Mouse (Mus musculus) urinary bladder, adult 18-20 months (tissue): Measurements from ENCODE around the gene Rps28.
"Not testable (repeated sequence)": the region's sequence is repeated elsewhere in the genome, so short reads cannot be mapped to it uniquely, and the experiment has no call there.

Source experiments
- DNase-seq, 2 experiments: peaks; one replicate each; pipeline ENCODE4 v3.0.0; 2022; ENCODE audit warnings: low spot score in 2 of 2, mixed read lengths in 2 of 2

The Rps28 gene

GRCm38 (mm10) chr17:33824084-33824996 is at the start of gene Rps28, which contains the start of gene Ndufa7:
Gene Rps28, minus strand, starts transcription at chr17:33824562.
Gene Ndufa7, plus strand, starts transcription at chr17:33824572.
- DNase-seq, result peak; percentile 98 to 99

- not testable (repeated sequence) for DNase-seq
These were observed 49.2 kb upstream of the Rps28 start, which contains the start of gene Gm7029 for GRCm38 (mm10) chr17:33873537-33873936. Gene Gm7029, plus strand, starts transcription at chr17:33873837.

- DNase-seq, result no peak
These were observed 41.1 kb upstream of the Rps28 start for GRCm38 (mm10) chr17:33865330-33866030.

GRCm38 (mm10) chr17:33857816-33858215 is 33.5 kb upstream of the Rps28 start:
- no peak for DNase-seq

- DNase-seq, result no peak
These were observed 27.0 kb upstream of the Rps28 start for GRCm38 (mm10) chr17:33851331-33851730.

- no peak for DNase-seq
These were observed 23.8 kb upstream of the Rps28 start for GRCm38 (mm10) chr17:33848139-33848538.

GRCm38 (mm10) chr17:33844196-33844595 is 19.8 kb upstream of the Rps28 start:
- no peak for DNase-seq

GRCm38 (mm10) chr17:33842966-33843795 is 18.8 kb upstream of the Rps28 start, which contains the start of gene Cd320:
Gene Cd320, plus strand, starts transcription at chr17:33843091.
- peak; percentile 83 to 93 for DNase-seq

- no peak for DNase-seq
These were observed 5.2 kb upstream of the Rps28 start for GRCm38 (mm10) chr17:33829561-33829960.

- no peak for DNase-seq
These were observed 4.5 kb upstream of the Rps28 start for GRCm38 (mm10) chr17:33828892-33829291.

GRCm38 (mm10) chr17:33826850-33827249 is 2.5 kb upstream of the Rps28 start:
- no peak for DNase-seq

- no peak for DNase-seq
These were observed 1.1 kb upstream of the Rps28 start for GRCm38 (mm10) chr17:33825462-33825861.

- DNase-seq, result not testable (repeated sequence)
These were observed 602 bp upstream of the Rps28 start for GRCm38 (mm10) chr17:33824997-33825330.

GRCm38 (mm10) chr17:33823171-33823570 is 1.2 kb downstream of the Rps28 start:
- DNase-seq, result not testable (repeated sequence)

- DNase-seq, result no peak
These were observed 1.9 kb downstream of the Rps28 start for GRCm38 (mm10) chr17:33822436-33822959.

- no peak for DNase-seq
These were observed 6.3 kb downstream of the Rps28 start for GRCm38 (mm10) chr17:33817969-33818643.

- peak; percentile 85 to 90 for DNase-seq
These were observed 7.0 kb downstream of the Rps28 start for GRCm38 (mm10) chr17:33817184-33817968.

- DNase-seq, result no peak
These were observed 7.8 kb downstream of the Rps28 start for GRCm38 (mm10) chr17:33816612-33817011.

GRCm38 (mm10) chr17:33815399-33815798 is 9.0 kb downstream of the Rps28 start:
- DNase-seq, result no peak

GRCm38 (mm10) chr17:33812990-33813389 is 11.4 kb downstream of the Rps28 start:
- DNase-seq, result no peak
